Mouse (Mus musculus): ENCODE measurements around the gene Map4k2. TPM values are rescaled to one million over a fixed set of nuclear protein-coding genes. Genes with fewer than 3 reads are reported as not detected.

The Map4k2 gene
- polyA plus RNA-seq, 1 experiment from 2014 or later = 9.9 TPM

- no peak for ATAC-seq (ENCODE audit: low read depth)
- no peak overlapping the region for H3K4me3 ChIP-seq (ENCODE audit: low read depth, low read length)
- H3K9ac ChIP-seq (ENCODE audit: low read depth, low read length) = no peak overlapping the region
- peaks cover 29% of the 10 kb centered on the region for H3K36me3 ChIP-seq (ENCODE audit: control insufficient read depth, insufficient read depth, low read length)
- H3K27me3 ChIP-seq (replicated peaks; ENCODE audit: control insufficient read depth, insufficient read depth, low read length) = no peaks in the 10 kb centered on the region
- 89% methylated on average over 5 of the region's 5 CpGs for WGBS
- no peaks in the 10 kb centered on the region for H3K9me3 ChIP-seq (ENCODE audit: control insufficient read depth, low read length)
- peak overlapping the region; percentile 30; the same call in 1 of the 2 replicates for H3K27ac ChIP-seq (replicated peaks; ENCODE audit: low read depth, low read length)
- H3K4me2 ChIP-seq (ENCODE audit: low read depth, low read length) = no peak overlapping the region
- DNase-seq (ENCODE audit: low spot score) = no peak
- 0 out of 2 replicates have a peak, but pooled peaks cover 4% of the 10 kb centered on the region for H3K4me1 ChIP-seq (ENCODE audit: control insufficient read depth, insufficient read depth, low read length)
Observed at GRCm38 (mm10) chr19:6302114-6302513, 38.8 kb upstream of the Map4k2 start.

- Histone ChIP-seq H3K9me3 (ENCODE audit: control insufficient read depth, low read length) (no peaks in the 10 kb centered on the region), H3K36me3 (ENCODE audit: control insufficient read depth, insufficient read depth, low read length) (peaks cover 25% of the 10 kb centered on the region), H3K4me3 (ENCODE audit: low read depth, low read length) (no peak overlapping the region), H3K27ac (replicated peaks; ENCODE audit: low read depth, low read length) (peak overlapping the region; percentile 30; the same call in 1 of the 2 replicates), H3K4me1 (ENCODE audit: control insufficient read depth, insufficient read depth, low read length) (0 out of 2 replicates have a peak, but pooled peaks cover 4% of the 10 kb centered on the region), H3K4me2 (ENCODE audit: low read depth, low read length) (no peak overlapping the region), H3K27me3 (replicated peaks; ENCODE audit: control insufficient read depth, insufficient read depth, low read length) (no peaks in the 10 kb centered on the region), H3K9ac (ENCODE audit: low read depth, low read length) (no peak overlapping the region)
- ATAC-seq (ENCODE audit: low read depth) (0 out of 2 replicates have a peak, but pooled peaks have one; percentile 10), DNase-seq (ENCODE audit: low spot score) (peak; percentile 50)
- 37% methylated on average over 4 of the region's 4 CpGs for WGBS
Observed at GRCm38 (mm10) chr19:6302522-6302921, 38.4 kb upstream of the Map4k2 start.

GRCm38 (mm10) chr19:6303831-6304230, 37.1 kb upstream of the Map4k2 start:
- WGBS = 79% methylated on average over 6 of the region's 6 CpGs
- H3K36me3 ChIP-seq (ENCODE audit: control insufficient read depth, insufficient read depth, low read length) = peaks cover 12% of the 10 kb centered on the region
- no peak for ATAC-seq (ENCODE audit: low read depth)

GRCm38 (mm10) chr19:6304787-6305516, 36.0 kb upstream of the Map4k2 start:
- Histone ChIP-seq H3K9me3 (ENCODE audit: control insufficient read depth, low read length) (no peaks in the 10 kb centered on the region), H3K36me3 (ENCODE audit: control insufficient read depth, insufficient read depth, low read length) (peaks cover 5% of the 10 kb centered on the region; the same call in 1 of the 2 replicates), H3K27me3 (replicated peaks; ENCODE audit: control insufficient read depth, insufficient read depth, low read length) (no peaks in the 10 kb centered on the region), H3K9ac (ENCODE audit: low read depth, low read length) (no peak overlapping the region), H3K27ac (replicated peaks; ENCODE audit: low read depth, low read length) (0 out of 2 replicates have a peak overlapping the region, but pooled peaks have one; percentile 74), H3K4me2 (ENCODE audit: low read depth, low read length) (no peak overlapping the region), H3K4me1 (ENCODE audit: control insufficient read depth, insufficient read depth, low read length) (0 out of 2 replicates have a peak, but pooled peaks cover 4% of the 10 kb centered on the region), H3K4me3 (ENCODE audit: low read depth, low read length) (no peak overlapping the region)
- 22% methylated on average over 5 of the region's 5 CpGs for WGBS
- ATAC-seq (ENCODE audit: low read depth) = peak; percentile 37
- DNase-seq (ENCODE audit: low spot score) = peak; percentile 87

More at GRCm38 (mm10) chr19:6303831-6304230, 37.1 kb upstream of the Map4k2 start:
- no peak for DNase-seq (ENCODE audit: low spot score)
- Histone ChIP-seq H3K4me3 (ENCODE audit: low read depth, low read length) (no peak overlapping the region), H3K27me3 (replicated peaks; ENCODE audit: control insufficient read depth, insufficient read depth, low read length) (no peaks in the 10 kb centered on the region), H3K4me2 (ENCODE audit: low read depth, low read length) (no peak overlapping the region), H3K27ac (replicated peaks; ENCODE audit: low read depth, low read length) (no peak overlapping the region), H3K4me1 (ENCODE audit: control insufficient read depth, insufficient read depth, low read length) (0 out of 2 replicates have a peak, but pooled peaks cover 4% of the 10 kb centered on the region), H3K9me3 (ENCODE audit: control insufficient read depth, low read length) (no peaks in the 10 kb centered on the region), H3K9ac (ENCODE audit: low read depth, low read length) (no peak overlapping the region)

GRCm38 (mm10) chr19:6305517-6306115, 35.3 kb upstream of the Map4k2 start:
- H3K4me1 ChIP-seq (ENCODE audit: control insufficient read depth, insufficient read depth, low read length) = 0 out of 2 replicates have a peak, but pooled peaks cover 4% of the 10 kb centered on the region
- peak overlapping the region; percentile 74 for H3K9ac ChIP-seq (ENCODE audit: low read depth, low read length)
- H3K9me3 ChIP-seq (ENCODE audit: control insufficient read depth, low read length) = no peaks in the 10 kb centered on the region
- DNase-seq (ENCODE audit: low spot score) = no peak
- H3K4me3 ChIP-seq (ENCODE audit: low read depth, low read length) = peak overlapping the region; percentile 58
- WGBS = 55% methylated on average over 8 of the region's 8 CpGs
- H3K4me2 ChIP-seq (ENCODE audit: low read depth, low read length) = peak overlapping the region; percentile 57
- H3K36me3 ChIP-seq (ENCODE audit: control insufficient read depth, insufficient read depth, low read length) = peaks cover 7% of the 10 kb centered on the region; the same call in 1 of the 2 replicates
- peak overlapping the region; percentile 74 for H3K27ac ChIP-seq (replicated peaks; ENCODE audit: low read depth, low read length)
- no peak for ATAC-seq (ENCODE audit: low read depth)
- H3K27me3 ChIP-seq (replicated peaks; ENCODE audit: control insufficient read depth, insufficient read depth, low read length) = no peaks in the 10 kb centered on the region

GRCm38 (mm10) chr19:6306137-6306551, 34.8 kb upstream of the Map4k2 start, which contains the start of gene Cdc42bpg:
TSS of gene Cdc42bpg (plus strand) at chr19:6306456.
- Histone ChIP-seq H3K9me3 (ENCODE audit: control insufficient read depth, low read length) (no peaks in the 10 kb centered on the region), H3K4me3 (ENCODE audit: low read depth, low read length) (peak within 1 kb of the TSS; percentile 58), H3K27me3 (replicated peaks; ENCODE audit: control insufficient read depth, insufficient read depth, low read length) (no peaks in the 10 kb centered on the region), H3K4me1 (ENCODE audit: control insufficient read depth, insufficient read depth, low read length) (0 out of 2 replicates have a peak, but pooled peaks cover 4% of the 10 kb centered on the region), H3K27ac (replicated peaks; ENCODE audit: low read depth, low read length) (peak within 1 kb of the TSS; percentile 74), H3K4me2 (ENCODE audit: low read depth, low read length) (peak within 1 kb of the TSS; percentile 57), H3K36me3 (ENCODE audit: control insufficient read depth, insufficient read depth, low read length) (peaks cover 10% of the 10 kb centered on the region; the same call in 1 of the 2 replicates), H3K9ac (ENCODE audit: low read depth, low read length) (peak within 1 kb of the TSS; percentile 74)
- ATAC-seq (ENCODE audit: low read depth) = peak; percentile 86
- DNase-seq (ENCODE audit: low spot score) = peak; percentile 91
- 1% methylated on average over 11 of the region's 38 CpGs for WGBS

- WGBS = 0% methylated on average over 2 of the region's 34 CpGs
- peak overlapping the region; percentile 57 for H3K4me2 ChIP-seq (ENCODE audit: low read depth, low read length)
- peaks cover 12% of the 10 kb centered on the region; the same call in 1 of the 2 replicates for H3K36me3 ChIP-seq (ENCODE audit: control insufficient read depth, insufficient read depth, low read length)
- ATAC-seq (ENCODE audit: low read depth) (peak; percentile 73), DNase-seq (ENCODE audit: low spot score) (peak; percentile 79)
- no peaks in the 10 kb centered on the region for H3K9me3 ChIP-seq (ENCODE audit: control insufficient read depth, low read length)
- 0 out of 2 replicates have a peak, but pooled peaks cover 4% of the 10 kb centered on the region for H3K4me1 ChIP-seq (ENCODE audit: control insufficient read depth, insufficient read depth, low read length)
- no peaks in the 10 kb centered on the region for H3K27me3 ChIP-seq (replicated peaks; ENCODE audit: control insufficient read depth, insufficient read depth, low read length)
- H3K27ac ChIP-seq (replicated peaks; ENCODE audit: low read depth, low read length) = 0 out of 2 replicates have a peak overlapping the region, but pooled peaks have one; percentile 5
- peak overlapping the region; percentile 58 for H3K4me3 ChIP-seq (ENCODE audit: low read depth, low read length)
- peak overlapping the region; percentile 74 for H3K9ac ChIP-seq (ENCODE audit: low read depth, low read length)
Observed at GRCm38 (mm10) chr19:6306586-6306985, 34.3 kb upstream of the Map4k2 start.

- H3K4me1 ChIP-seq (ENCODE audit: control insufficient read depth, insufficient read depth, low read length) = 0 out of 2 replicates have a peak, but pooled peaks cover 1% of the 10 kb centered on the region
- H3K36me3 ChIP-seq (ENCODE audit: control insufficient read depth, insufficient read depth, low read length) = peaks cover 26% of the 10 kb centered on the region; the same call in 1 of the 2 replicates
- H3K9me3 ChIP-seq (ENCODE audit: control insufficient read depth, low read length) = no peaks in the 10 kb centered on the region
- H3K27ac ChIP-seq (replicated peaks; ENCODE audit: low read depth, low read length) = no peak overlapping the region
- peak overlapping the region; percentile 58; the same call in 1 of the 2 replicates for H3K4me3 ChIP-seq (ENCODE audit: low read depth, low read length)
- no peaks in the 10 kb centered on the region for H3K27me3 ChIP-seq (replicated peaks; ENCODE audit: control insufficient read depth, insufficient read depth, low read length)
- DNase-seq (ENCODE audit: low spot score) = peak; percentile 38
- no peak for ATAC-seq (ENCODE audit: low read depth)
- peak overlapping the region; percentile 57 for H3K4me2 ChIP-seq (ENCODE audit: low read depth, low read length)
- peak overlapping the region; percentile 74; the same call in 1 of the 2 replicates for H3K9ac ChIP-seq (ENCODE audit: low read depth, low read length)
- WGBS = 74% methylated on average over 9 of the region's 9 CpGs
Observed at GRCm38 (mm10) chr19:6307733-6308531, 33.0 kb upstream of the Map4k2 start.
